Mouse (Mus musculus): ENCODE results near the gene Wdr72. TPM values are rescaled to one million over a fixed set of nuclear protein-coding genes. Genes with fewer than 3 reads are reported as not detected.

Wdr72 gene
- polyA plus RNA-seq, 1 experiment from 2014 or later: 0.45 TPM

DNA sequence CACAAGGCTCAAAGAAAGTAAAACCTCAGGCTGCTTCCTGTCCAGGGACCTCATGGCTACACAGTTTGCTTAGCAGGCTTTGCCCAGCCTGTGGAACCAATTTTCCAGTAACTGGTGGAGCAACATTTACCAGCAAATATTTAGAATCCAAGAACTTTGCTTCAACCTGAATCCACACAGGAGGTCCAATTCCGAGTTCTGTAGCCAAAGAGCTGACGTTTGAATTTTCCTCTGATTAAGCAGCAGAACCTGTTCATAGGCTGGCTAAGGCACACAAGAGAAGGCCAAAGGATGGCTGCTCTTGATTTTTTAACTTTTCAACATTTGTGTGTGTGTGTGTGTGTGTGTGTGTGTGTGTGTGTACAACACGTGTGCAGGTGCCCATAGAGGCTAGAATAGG, 222.2 kb downstream of the Wdr72 start:
- Histone ChIP-seq H3K9me3 (ENCODE audit: low read length) (no peaks in the 10 kb centered on the region), H3K4me1 (ENCODE audit: insufficient read depth, low read depth, low read length) (peaks cover 4% of the 10 kb centered on the region; the same call in 1 of the 2 replicates), H3K4me2 (replicated peaks; ENCODE audit: low read depth, low read length) (no peak overlapping the region), H3K4me3 (ENCODE audit: low read depth, low read length) (no peak overlapping the region), H3K27me3 (replicated peaks; ENCODE audit: insufficient read depth, low read length) (no peaks in the 10 kb centered on the region), H3K36me3 (ENCODE audit: insufficient read depth, low read length) (no peaks in the 10 kb centered on the region), H3K9ac (replicated peaks; ENCODE audit: low read depth) (no peak overlapping the region), H3K27ac (ENCODE audit: low read length) (no peak overlapping the region)
- DNase-seq (ENCODE audit: low spot score) (no peak), ATAC-seq (no peak)
- TF ChIP-seq EP300 (IDR thresholded peaks at IDR 0.05) (no peak), CTCF (IDR thresholded peaks at IDR 0.05) (no peak)
- WGBS: 72% methylated on average over 3 of the region's 3 CpGs

Other genes with a start within 250 kb of the Wdr72 start
- gene Unc13c, start 141.4 kb upstream of the Wdr72 start, polyA plus RNA-seq (2015; fragmentation: Nextera tagmentation; extraction: Ambion mirVana): 0.05 and 0.12 TPM in 2 replicates

Measured in lung, postnatal 0 days (tissue).